Mouse (Mus musculus) forebrain, embryonic 15.5 days (tissue): ENCODE results near the gene Ucn. TPM values are rescaled to one million over a fixed set of nuclear protein-coding genes. Genes with fewer than 3 reads are reported as not detected.
A peak's percentile ranks its signal among the peaks of the same experiment; 100 is the strongest.

Source experiments
- ATAC-seq: fragments of 200-750 bp; cut with Nextera tagmentation; replicated peaks from 2 replicates; pipeline ENCODE4 v1.8.0; 2017; ENCODE audit warnings: mild to moderate bottlenecking, moderate TSS enrichment, moderate library complexity
- H3K27ac ChIP-seq: fragments of 300-500 bp; sonication (generic); replicated peaks from 2 replicates; pipeline ENCODE4 v1.5.1; 2015; ENCODE audit warnings: mild to moderate bottlenecking, inconsistent platforms
- H3K27me3 ChIP-seq: fragments of 300-500 bp; sonication (generic); 2 replicates; pipeline ENCODE4 v1.6.1; 2015; ENCODE audit warnings: inconsistent platforms
- H3K36me3 ChIP-seq: fragments of 300-500 bp; sonication (generic); 2 replicates; pipeline ENCODE4 v1.6.1; 2015; ENCODE audit warnings: mild to moderate bottlenecking, inconsistent platforms
- H3K4me1 ChIP-seq: fragments of 300-500 bp; sonication (generic); 2 replicates; pipeline ENCODE4 v1.6.1; 2015; ENCODE audit warnings: inconsistent platforms
- H3K4me2 ChIP-seq: fragments of 300-500 bp; sonication (generic); replicated peaks from 2 replicates; pipeline ENCODE4 v1.6.1; 2015; ENCODE audit warnings: mild to moderate bottlenecking, inconsistent platforms
- H3K4me3 ChIP-seq: fragments of 300-500 bp; sonication (generic); 2 replicates; pipeline ENCODE4 v1.5.1; 2015; ENCODE audit warnings: mild to moderate bottlenecking, inconsistent platforms
- H3K9ac ChIP-seq: fragments of 300-500 bp; sonication (generic); replicated peaks from 2 replicates; pipeline ENCODE4 v1.6.1; 2015; ENCODE audit warnings: mild to moderate bottlenecking, inconsistent platforms
- H3K9me3 ChIP-seq: fragments of 300-500 bp; sonication (generic); 2 replicates; pipeline ENCODE4 v1.6.1; 2016; ENCODE audit warnings: inconsistent platforms
- WGBS: fragments of 180-500 bp; shearing (Covaris S2); methylation state at CpG from one replicate; pipeline ENCODE4 v1.1.7; 2015; ENCODE audit warnings: mixed read lengths; 5-methylcytosine and 5-hydroxymethylcytosine counted together
- polyA plus RNA-seq: library from polyadenylated mRNA; unstranded; fragments of >200 nt; fragmentation: Nextera tagmentation; extraction: Ambion mirVana; gene quantifications from 2 replicates; pipeline ENCODE4 v1.2.1, GENCODE M21; 2015

Ucn gene
- polyA plus RNA-seq, 1 experiment from 2014 or later = not detected

DNA sequence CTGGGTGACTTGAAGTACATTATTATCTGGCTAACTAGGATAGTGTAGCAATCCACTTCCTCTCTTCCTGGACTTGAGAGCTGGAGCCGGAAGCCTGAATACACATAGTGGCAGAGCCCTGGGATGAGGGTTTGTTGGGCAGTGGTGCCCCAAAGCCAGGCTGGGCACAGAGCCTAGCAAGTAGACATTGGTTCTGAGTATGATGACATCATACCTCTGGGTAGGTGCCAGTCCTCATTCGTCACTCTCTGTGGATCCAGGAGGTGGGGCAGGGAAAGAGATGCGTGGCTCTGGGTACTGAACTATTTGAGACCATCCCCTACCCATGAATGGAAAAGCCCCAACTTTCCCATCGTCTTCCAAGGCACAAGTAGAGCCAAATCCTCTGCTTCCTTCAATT, 11.2 kb upstream of the Ucn start:
- H3K27me3 ChIP-seq = no peaks in the 10 kb centered on the region
- no peaks in the 10 kb centered on the region for H3K9me3 ChIP-seq
- no peak for ATAC-seq
- H3K27ac ChIP-seq = no peak overlapping the region
- H3K4me2 ChIP-seq = no peak overlapping the region
- no peak overlapping the region for H3K9ac ChIP-seq
- H3K4me1 ChIP-seq = peaks cover 12% of the 10 kb centered on the region
- peaks cover 1% of the 10 kb centered on the region; the same call in 1 of the 2 replicates for H3K36me3 ChIP-seq
- WGBS = 70% methylated on average over 4 of the region's 4 CpGs
- H3K4me3 ChIP-seq = no peak overlapping the region

DNA sequence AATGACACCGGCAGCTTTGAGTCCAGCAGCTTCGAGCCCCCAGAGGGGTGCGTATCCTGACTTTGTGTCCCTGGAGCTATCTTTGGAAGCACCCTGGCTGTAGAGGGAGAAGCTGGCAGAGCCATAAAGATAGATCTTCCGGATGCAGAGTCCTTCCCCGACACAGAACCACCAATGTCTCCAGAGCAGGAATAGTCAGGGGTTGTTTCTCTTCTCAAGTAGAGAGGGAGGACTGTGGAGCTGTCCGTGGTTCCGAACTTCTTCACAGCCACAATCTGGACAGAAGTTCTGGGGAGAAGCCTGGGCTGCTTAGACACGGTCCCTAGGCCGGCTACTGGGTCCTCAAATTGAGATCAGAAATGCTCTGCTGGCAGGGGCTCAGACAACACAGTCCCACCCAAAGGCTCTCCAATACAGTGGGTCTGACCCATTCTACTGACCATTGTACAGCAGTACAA, 368 bp upstream of the Ucn start:
- peaks cover 21% of the 10 kb centered on the region for H3K4me1 ChIP-seq
- 0 out of 2 replicates have a peak, but pooled peaks cover 3% of the 10 kb centered on the region for H3K36me3 ChIP-seq
- 0 out of 2 replicates have a peak overlapping the region, but pooled peaks have one; percentile 46 for H3K4me2 ChIP-seq
- 18% methylated on average over 9 of the region's 9 CpGs for whole genome bisulfite sequencing
- no peak overlapping the region; the same call in 1 of the 2 replicates for H3K4me3 ChIP-seq
- H3K9ac ChIP-seq = no peak overlapping the region
- ATAC-seq = no peak
- no peaks in the 10 kb centered on the region for H3K9me3 ChIP-seq
- H3K27me3 ChIP-seq = peaks cover 55% of the 10 kb centered on the region
- H3K27ac ChIP-seq = no peak overlapping the region

GRCm38 (mm10) chr5:31137658-31138057, 971 bp downstream of the Ucn start:
- H3K27me3 ChIP-seq = peaks cover 60% of the 10 kb centered on the region
- no peak overlapping the region for H3K9ac ChIP-seq

DNA sequence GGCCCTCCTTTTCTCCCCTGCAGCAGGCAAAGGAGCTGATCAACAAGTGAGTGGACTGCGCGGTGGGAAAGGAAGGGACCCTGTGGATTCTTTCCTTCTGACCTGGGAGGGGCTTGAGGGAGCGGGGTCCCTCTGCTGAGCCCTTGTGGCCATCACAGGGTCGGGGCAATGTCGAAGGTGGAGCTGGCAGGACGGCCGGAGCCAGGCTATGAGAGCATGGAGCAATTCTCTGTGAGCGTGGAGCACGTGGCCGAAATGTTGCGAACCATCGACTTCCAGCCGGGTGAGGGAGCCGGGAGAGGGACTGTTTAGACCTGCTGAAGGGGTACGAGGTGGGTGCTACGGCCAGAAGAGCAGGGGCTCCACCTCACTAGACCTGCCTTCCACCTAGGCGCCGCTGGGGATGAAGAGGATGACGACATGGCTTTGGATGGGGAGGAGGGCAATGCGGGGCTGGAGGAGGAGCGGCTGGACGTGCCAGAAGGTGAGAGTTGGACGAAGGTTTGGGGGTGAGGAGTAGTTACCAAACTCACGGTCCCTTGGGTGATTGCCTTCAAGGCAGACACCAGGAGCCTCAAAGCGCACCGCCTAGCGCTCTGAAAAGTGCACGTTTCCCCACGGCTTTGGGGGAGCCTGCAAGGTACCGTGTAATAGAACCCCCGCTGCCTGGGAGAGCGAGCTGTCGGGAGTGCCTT, 1.8 kb downstream of the Ucn start:
- H3K4me2 ChIP-seq = peak overlapping the region; percentile 46
- WGBS = under 1% methylated on average over 33 of the region's 33 CpGs
- 0 out of 2 replicates have a peak, but pooled peaks cover 3% of the 10 kb centered on the region for H3K36me3 ChIP-seq
- no peak overlapping the region for H3K9ac ChIP-seq
- H3K4me3 ChIP-seq = peak overlapping the region; percentile 30
- no peaks in the 10 kb centered on the region for H3K9me3 ChIP-seq
- H3K27me3 ChIP-seq = peaks cover 60% of the 10 kb centered on the region
- no peak for ATAC-seq
- peaks cover 21% of the 10 kb centered on the region for H3K4me1 ChIP-seq
- no peak overlapping the region for H3K27ac ChIP-seq

More at GRCm38 (mm10) chr5:31137658-31138057, 971 bp downstream of the Ucn start:
- H3K9me3 ChIP-seq = no peaks in the 10 kb centered on the region
- H3K4me3 ChIP-seq = peak overlapping the region; percentile 30
- H3K4me1 ChIP-seq = peaks cover 21% of the 10 kb centered on the region
- peak overlapping the region; percentile 46 for H3K4me2 ChIP-seq
- no peak for ATAC-seq
- WGBS = under 1% methylated on average over 13 of the region's 13 CpGs
- H3K36me3 ChIP-seq = 0 out of 2 replicates have a peak, but pooled peaks cover 3% of the 10 kb centered on the region
- H3K27ac ChIP-seq = no peak overlapping the region

- no peak for ATAC-seq
- no peaks in the 10 kb centered on the region for H3K36me3 ChIP-seq
- no peak overlapping the region for H3K4me3 ChIP-seq
- no peak overlapping the region for H3K9ac ChIP-seq
- no peak overlapping the region for H3K27ac ChIP-seq
- H3K9me3 ChIP-seq = no peaks in the 10 kb centered on the region
- no peaks in the 10 kb centered on the region for H3K27me3 ChIP-seq
- 41% methylated on average over 5 of the region's 5 CpGs for WGBS
- H3K4me2 ChIP-seq = no peak overlapping the region
- H3K4me1 ChIP-seq = no peaks in the 10 kb centered on the region
These were observed 12.6 kb downstream of the Ucn start for GRCm38 (mm10) chr5:31126050-31126449.

DNA sequence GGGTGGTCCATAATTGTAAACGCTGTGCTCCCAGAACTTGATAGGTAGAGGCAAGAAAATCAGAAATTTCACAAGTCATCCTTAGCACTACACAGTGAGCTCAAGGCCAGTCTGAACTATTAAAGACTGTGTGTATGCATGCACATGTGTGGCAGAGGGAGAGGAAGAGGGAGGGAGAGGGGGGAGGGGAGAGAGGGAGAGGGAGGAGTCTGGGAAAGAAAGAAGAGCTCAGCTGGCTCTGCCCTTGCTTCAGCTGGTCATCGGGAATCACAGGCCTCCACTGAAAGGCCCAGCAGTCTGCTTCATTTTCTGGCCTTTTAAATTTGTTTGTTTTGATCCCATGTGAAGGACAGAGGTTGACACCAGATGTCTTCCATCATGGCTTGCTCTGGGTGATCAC, 15.1 kb downstream of the Ucn start:
- no peaks in the 10 kb centered on the region for H3K4me1 ChIP-seq
- H3K36me3 ChIP-seq = no peaks in the 10 kb centered on the region
- no peak overlapping the region for H3K9ac ChIP-seq
- H3K27ac ChIP-seq = no peak overlapping the region
- H3K9me3 ChIP-seq = no peaks in the 10 kb centered on the region
- no peak overlapping the region for H3K4me2 ChIP-seq
- no peak overlapping the region for H3K4me3 ChIP-seq
- 44% methylated on average over 2 of the region's 2 CpGs for WGBS
- ATAC-seq = no peak
- no peaks in the 10 kb centered on the region for H3K27me3 ChIP-seq

GRCm38 (mm10) chr5:31121111-31121510, 17.5 kb downstream of the Ucn start:
- Histone ChIP-seq H3K9ac (no peak overlapping the region), H3K9me3 (no peaks in the 10 kb centered on the region), H3K4me3 (no peak overlapping the region), H3K27ac (no peak overlapping the region), H3K4me1 (no peaks in the 10 kb centered on the region), H3K4me2 (no peak overlapping the region), H3K36me3 (no peaks in the 10 kb centered on the region), H3K27me3 (no peaks in the 10 kb centered on the region)
- ATAC-seq = no peak
- 89% methylated on average over 8 of the region's 8 CpGs for WGBS

- Histone ChIP-seq H3K4me1 (no peaks in the 10 kb centered on the region), H3K9me3 (no peaks in the 10 kb centered on the region), H3K4me2 (no peak overlapping the region), H3K9ac (no peak overlapping the region), H3K4me3 (no peak overlapping the region), H3K27me3 (no peaks in the 10 kb centered on the region), H3K36me3 (no peaks in the 10 kb centered on the region), H3K27ac (no peak overlapping the region)
- ATAC-seq = no peak
- 33% methylated on average over 10 of the region's 10 CpGs for WGBS
These were observed 21.7 kb downstream of the Ucn start for GRCm38 (mm10) chr5:31116912-31117311.

- Histone ChIP-seq H3K36me3 (no peaks in the 10 kb centered on the region), H3K27ac (no peak within 1 kb of the TSS), H3K9me3 (no peaks in the 10 kb centered on the region), H3K27me3 (no peaks in the 10 kb centered on the region), H3K9ac (no peak within 1 kb of the TSS), H3K4me3 (no peak within 1 kb of the TSS), H3K4me2 (no peak within 1 kb of the TSS), H3K4me1 (no peaks in the 10 kb centered on the region)
- ATAC-seq = no peak
- WGBS = 59% methylated on average over 3 of the region's 3 CpGs
These were observed 22.3 kb downstream of the Ucn start, which contains the start of gene Trim54 for GRCm38 (mm10) chr5:31116354-31116753. Trim54 (plus strand) TSS chr5:31116712.

DNA sequence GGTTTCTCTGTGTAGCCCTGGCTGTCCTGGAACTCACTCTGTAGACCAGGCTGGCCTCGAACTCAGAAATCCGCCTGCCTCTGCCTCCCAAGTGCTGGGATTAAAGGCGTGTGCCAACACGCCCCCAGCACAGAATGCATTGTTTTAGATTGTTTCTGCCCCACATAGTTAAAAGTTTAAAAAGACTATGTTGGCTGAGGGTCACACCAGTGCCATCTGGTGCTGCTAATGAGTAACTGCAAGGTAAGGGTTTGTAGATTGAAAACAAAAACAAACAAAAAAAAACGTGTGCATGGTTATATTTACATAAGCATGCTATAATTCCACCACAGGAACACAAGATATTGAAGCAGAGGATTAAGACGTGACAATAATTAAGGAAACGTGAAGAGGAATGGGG, 27.8 kb downstream of the Ucn start:
- Histone ChIP-seq H3K27ac (no peak overlapping the region), H3K27me3 (no peaks in the 10 kb centered on the region), H3K9ac (no peak overlapping the region), H3K36me3 (no peaks in the 10 kb centered on the region), H3K4me3 (no peak overlapping the region), H3K9me3 (no peaks in the 10 kb centered on the region), H3K4me2 (no peak overlapping the region), H3K4me1 (no peaks in the 10 kb centered on the region)
- WGBS = 42% methylated on average over 7 of the region's 7 CpGs
- no peak for ATAC-seq

DNA sequence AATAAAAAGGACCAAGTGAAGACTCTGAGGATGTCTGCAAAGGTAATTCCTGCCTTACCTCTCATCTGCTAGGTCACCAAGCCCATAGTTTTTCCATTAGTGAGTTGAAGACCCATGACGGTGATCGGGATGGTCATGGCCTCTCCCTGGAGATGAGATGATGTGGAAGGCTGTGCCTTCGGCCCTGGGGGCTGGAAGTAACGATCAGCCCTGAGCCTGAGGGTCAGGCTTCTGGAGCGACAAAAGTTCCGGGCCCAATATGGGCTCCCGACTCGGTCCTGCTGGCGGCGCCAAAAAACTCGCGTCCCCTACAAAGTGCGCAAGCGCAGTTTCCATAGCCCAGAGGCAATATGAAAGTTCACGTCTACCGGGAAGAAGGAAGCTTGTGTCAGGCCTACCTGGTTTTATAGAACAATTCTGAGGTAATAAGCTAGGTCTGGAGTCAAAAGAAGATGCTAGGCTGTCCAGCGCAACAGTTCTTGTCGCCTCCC, 30.6 kb downstream of the Ucn start, which contains the start of gene Slc30a3:
Gene Slc30a3, minus strand, starts transcription at position 238 of the 491 bp plus-strand sequence.
- no peak within 1 kb of the TSS for H3K4me2 ChIP-seq
- no peak within 1 kb of the TSS for H3K9ac ChIP-seq
- 91% methylated on average over 18 of the region's 18 CpGs for WGBS
- no peaks in the 10 kb centered on the region for H3K9me3 ChIP-seq
- no peaks in the 10 kb centered on the region for H3K36me3 ChIP-seq
- H3K4me1 ChIP-seq = no peaks in the 10 kb centered on the region
- no peak for ATAC-seq
- H3K27ac ChIP-seq = no peak within 1 kb of the TSS
- no peak within 1 kb of the TSS for H3K4me3 ChIP-seq
- no peaks in the 10 kb centered on the region for H3K27me3 ChIP-seq

GRCm38 (mm10) chr5:31105814-31106335, 32.8 kb downstream of the Ucn start, which contains the start of gene Dnajc5g:
Dnajc5g (plus strand) TSS chr5:31106285.
- no peak for ATAC-seq
- Histone ChIP-seq H3K4me2 (no peak within 1 kb of the TSS), H3K4me3 (no peak within 1 kb of the TSS), H3K27ac (no peak within 1 kb of the TSS), H3K4me1 (no peaks in the 10 kb centered on the region), H3K36me3 (no peaks in the 10 kb centered on the region), H3K27me3 (no peaks in the 10 kb centered on the region), H3K9ac (no peak within 1 kb of the TSS), H3K9me3 (no peaks in the 10 kb centered on the region)
- WGBS = 89% methylated on average over 9 of the region's 9 CpGs
